Mouse (Mus musculus) liver, postnatal 0 days (tissue): Measurements from ENCODE around the gene Atp5d. TPM values are rescaled to one million over a fixed set of nuclear protein-coding genes. Genes with fewer than 3 reads are reported as not detected.

Experiments
- ATAC-seq: fragments of 200-750 bp; cut with Nextera tagmentation; 2 replicates; pipeline ENCODE4 v1.8.0; 2017; ENCODE audit warnings: mild to moderate bottlenecking, moderate library complexity
- DNase-seq: peaks from one replicate; pipeline ENCODE4 v3.0.0-alpha.2; 2016
- H3K27ac ChIP-seq: fragments of 300-500 bp; sonication (generic); 2 replicates; pipeline ENCODE4 v1.5.1; 2014; ENCODE audit warnings: antibody characterized with exemption, moderate library complexity, mild to moderate bottlenecking, low read depth
- H3K27me3 ChIP-seq: fragments of 300-500 bp; sonication (generic); 2 replicates; pipeline ENCODE4 v1.6.1; 2014; ENCODE audit warnings: low read length, control low read depth, mixed read lengths; ENCODE audit not compliant: insufficient read depth
- H3K36me3 ChIP-seq: fragments of 300-500 bp; sonication (generic); replicated peaks from 2 replicates; pipeline ENCODE4 v1.6.1; 2014; ENCODE audit warnings: mild to moderate bottlenecking, control low read depth, low read length, moderate library complexity, mixed read lengths; ENCODE audit not compliant: insufficient read depth
- H3K4me1 ChIP-seq: fragments of 300-500 bp; sonication (generic); 2 replicates; pipeline ENCODE4 v1.6.1; 2014; ENCODE audit warnings: antibody characterized with exemption, mild to moderate bottlenecking, control low read depth; ENCODE audit not compliant: insufficient read depth
- H3K4me2 ChIP-seq: fragments of 300-500 bp; sonication (generic); 2 replicates; pipeline ENCODE4 v1.6.1; 2014; ENCODE audit warnings: low read depth, mild to moderate bottlenecking, low read length, moderate library complexity, mixed read lengths
- H3K4me3 ChIP-seq: fragments of 300-500 bp; sonication (generic); 2 replicates; pipeline ENCODE4 v1.5.1; 2014; ENCODE audit warnings: low read depth, low read length
- H3K9ac ChIP-seq: fragments of 300-500 bp; sonication (generic); replicated peaks from 2 replicates; pipeline ENCODE4 v1.6.1; 2014; ENCODE audit warnings: mild to moderate bottlenecking, moderate library complexity
- H3K9me3 ChIP-seq: fragments of 300-500 bp; sonication (generic); 2 replicates; pipeline ENCODE4 v1.6.1; 2016; ENCODE audit warnings: mild to moderate bottlenecking, control low read depth, low read length, mixed read lengths
- CTCF ChIP-seq: sonication (generic); IDR thresholded peaks from 2 replicates; pipeline ENCODE4 v1.5.1; 2016; ENCODE audit warnings: antibody characterized with exemption, low read depth
- EP300 ChIP-seq: IDR thresholded peaks from 2 replicates; pipeline ENCODE4 v1.6.1; 2016; ENCODE audit warnings: antibody characterized with exemption, low read depth, mild to moderate bottlenecking
- WGBS: fragments of 180-500 bp; shearing (Covaris S2); extraction: QIAGEN DNeasy Blood & Tissue Kit; methylation state at CpG from one replicate; pipeline ENCODE4 v1.1.7; 2014; ENCODE audit not compliant: insufficient replicate concordance; 5-methylcytosine and 5-hydroxymethylcytosine counted together
- polyA plus RNA-seq: library from polyadenylated mRNA; unstranded; fragments of >200 nt; fragmentation: Nextera tagmentation; extraction: Ambion mirVana; gene quantifications from 2 replicates; pipeline ENCODE4 v1.2.1, GENCODE M21; 2015

Atp5d gene
- polyA plus RNA-seq, 1 experiment from 2014 or later, result 576 TPM

DNA sequence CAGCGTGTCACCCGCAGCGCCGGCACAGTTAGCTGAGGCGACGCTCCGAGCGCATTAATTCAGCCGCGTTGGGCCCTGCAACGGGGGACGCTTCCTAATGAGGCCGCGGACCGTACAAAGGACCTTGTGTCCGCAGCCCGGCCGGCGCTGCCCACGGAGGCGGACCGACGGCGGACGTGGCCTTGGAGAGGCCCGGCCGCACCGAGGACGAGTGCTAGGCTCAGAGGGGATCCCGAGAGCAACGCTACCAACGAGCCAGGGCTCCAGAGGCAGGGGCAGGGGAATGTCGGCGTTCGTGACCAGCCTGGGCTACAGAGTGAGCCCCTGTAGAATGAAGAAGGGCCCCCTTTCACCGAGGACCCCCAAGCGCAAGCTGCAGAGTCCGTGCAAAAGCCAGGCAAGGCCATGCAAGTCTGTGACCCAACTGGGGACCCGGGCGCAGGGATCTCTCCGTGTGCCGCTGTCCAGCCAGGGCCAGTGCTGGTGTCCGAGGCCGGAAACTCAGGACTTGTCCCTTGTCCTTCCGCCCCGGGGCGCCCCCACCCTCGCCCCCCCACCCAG lies 52.1 kb downstream of the Atp5d start:
- Histone ChIP-seq H3K27me3 (peaks cover 66% of the 10 kb centered on the region), H3K9ac (no peak overlapping the region)
- WGBS, result under 1% methylated on average over 43 of the region's 48 CpGs

DNA sequence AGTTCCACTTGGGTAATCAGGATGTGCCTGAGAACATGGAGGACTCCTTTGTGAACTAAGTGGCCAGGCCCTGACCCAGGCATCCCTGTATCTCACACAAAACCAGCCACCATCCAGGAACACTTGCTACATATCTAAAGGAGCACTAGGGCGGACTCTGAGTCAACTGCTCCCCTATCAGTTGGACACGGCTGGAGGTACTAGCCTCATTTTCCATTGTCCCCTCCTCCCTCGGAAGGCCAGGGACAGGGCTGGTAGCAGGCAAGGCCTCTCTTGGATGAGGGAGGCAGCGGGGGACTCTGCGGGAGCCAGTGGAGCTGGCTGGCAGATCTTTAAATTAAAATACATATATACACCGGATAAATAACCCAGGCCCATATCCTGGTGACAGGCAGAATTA lies 55.5 kb downstream of the Atp5d start:
- Histone ChIP-seq H3K9ac (no peak overlapping the region), H3K4me3 (no peak overlapping the region), H3K36me3 (no peaks in the 10 kb centered on the region), H3K27me3 (peaks cover 46% of the 10 kb centered on the region), H3K9me3 (no peaks in the 10 kb centered on the region), H3K4me2 (no peak overlapping the region), H3K27ac (no peak overlapping the region), H3K4me1 (peaks cover 7% of the 10 kb centered on the region; the same call in 1 of the 2 replicates)
- DNase-seq, result no peak
- TF ChIP-seq EP300 (no peak), CTCF (no peak)
- ATAC-seq, result no peak
- WGBS, result 77% methylated on average over 6 of the region's 6 CpGs

More for the DNA sequence above, 52.1 kb downstream of the Atp5d start:
- H3K36me3 ChIP-seq, result no peaks in the 10 kb centered on the region
- peak overlapping the region; percentile 65 for H3K4me2 ChIP-seq
- no peak for ATAC-seq
- no peaks in the 10 kb centered on the region for H3K9me3 ChIP-seq
- peak overlapping the region; percentile 27 for H3K4me3 ChIP-seq
- TF ChIP-seq CTCF (no peak), EP300 (no peak)
- peaks cover 7% of the 10 kb centered on the region; the same call in 1 of the 2 replicates for H3K4me1 ChIP-seq
- DNase-seq, result peak; percentile 48
- no peak overlapping the region for H3K27ac ChIP-seq

DNA sequence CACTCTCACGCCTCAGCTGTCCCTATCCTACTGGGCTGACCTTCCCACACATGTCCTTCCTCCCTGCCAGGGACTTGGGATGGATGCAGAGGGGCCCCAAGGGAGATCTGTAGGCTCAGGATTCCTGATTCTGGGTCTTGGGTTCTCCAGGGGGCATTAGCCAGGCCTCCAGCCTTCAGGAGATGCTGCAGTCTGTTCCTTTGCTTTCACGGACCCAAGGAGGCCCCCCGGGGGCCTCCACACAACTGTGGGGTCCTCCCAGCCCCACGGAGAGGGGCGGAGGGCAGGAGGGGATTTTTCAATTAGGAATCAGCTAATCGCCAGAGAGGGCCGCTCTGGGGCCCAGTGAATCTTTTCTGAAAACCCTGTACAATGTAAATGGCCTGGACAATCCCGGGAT lies 56.0 kb downstream of the Atp5d start:
- no peak for DNase-seq
- Histone ChIP-seq H3K4me1 (peaks cover 7% of the 10 kb centered on the region; the same call in 1 of the 2 replicates), H3K36me3 (no peaks in the 10 kb centered on the region), H3K9me3 (no peaks in the 10 kb centered on the region), H3K9ac (no peak overlapping the region), H3K27me3 (peaks cover 41% of the 10 kb centered on the region), H3K27ac (no peak overlapping the region), H3K4me2 (no peak overlapping the region), H3K4me3 (no peak overlapping the region)
- no peak for ATAC-seq
- TF ChIP-seq EP300, result no peak
- no peak for TF ChIP-seq CTCF
- WGBS, result 74% methylated on average over 8 of the region's 8 CpGs

Other genes with a start within 250 kb of the Atp5d start
- gene Cfd, start 247.8 kb upstream of the Atp5d start, polyA plus RNA-seq, result not detected in 2 replicates
- gene Med16, start 229.7 kb upstream of the Atp5d start, polyA plus RNA-seq, result 13.5 and 14.3 TPM in 2 replicates
- 4.6 TPM in 1 of 2 replicates, not detected in the other for gene Gm26602, start 227.8 kb upstream of the Atp5d start, polyA plus RNA-seq
- gene Kiss1r, start 221.7 kb upstream of the Atp5d start, polyA plus RNA-seq, result 0.18 and 0.34 TPM in 2 replicates
- 47.3 and 51.7 TPM in 2 replicates for gene R3hdm4, start 217.4 kb upstream of the Atp5d start, polyA plus RNA-seq
- gene Arid3a, start 211.6 kb upstream of the Atp5d start, polyA plus RNA-seq, result 4.5 and 5.5 TPM in 2 replicates
- gene Wdr18, start 178.5 kb upstream of the Atp5d start, polyA plus RNA-seq, result 40.7 and 41.2 TPM in 2 replicates
- 0.05 TPM in 1 of 2 replicates, not detected in the other for gene Grin3b, start 167.9 kb upstream of the Atp5d start, polyA plus RNA-seq
- 13.2 and 14.5 TPM in 2 replicates for gene Tmem259, start 154.3 kb upstream of the Atp5d start, polyA plus RNA-seq
- 40.7 and 42.8 TPM in 2 replicates for gene Cnn2, start 150.0 kb upstream of the Atp5d start, polyA plus RNA-seq
- gene Abca7, start 142.1 kb upstream of the Atp5d start, polyA plus RNA-seq, result 2.5 and 3.1 TPM in 2 replicates
- gene Arhgap45, start 122.0 kb upstream of the Atp5d start, polyA plus RNA-seq, result 12.1 and 14.2 TPM in 2 replicates
- 57.0 and 58.3 TPM in 2 replicates for gene Polr2e, start 98.8 kb upstream of the Atp5d start, polyA plus RNA-seq
- gene Gpx4, start 91.5 kb upstream of the Atp5d start, polyA plus RNA-seq, result 537 and 560 TPM in 2 replicates
- gene Sbno2, start 33.1 kb upstream of the Atp5d start, polyA plus RNA-seq, result 7.4 and 8.7 TPM in 2 replicates
- 9.1 and 11.2 TPM in 2 replicates for gene Stk11, start 22.8 kb upstream of the Atp5d start, polyA plus RNA-seq
- 0.11 and 0.18 TPM in 2 replicates for gene Cbarp, start 2.2 kb downstream of the Atp5d start, polyA plus RNA-seq
- 3.0 and 4.3 TPM in 2 replicates for gene Midn, start 9.6 kb downstream of the Atp5d start, polyA plus RNA-seq
- 87.0 and 93.3 TPM in 2 replicates for gene Cirbp, start 27.4 kb downstream of the Atp5d start, polyA plus RNA-seq
- 6.7 and 6.8 TPM in 2 replicates for gene 1600002K03Rik, start 34.3 kb downstream of the Atp5d start, polyA plus RNA-seq
- 0.15 and 0.18 TPM in 2 replicates for gene Efna2, start 40.9 kb downstream of the Atp5d start, polyA plus RNA-seq
- gene Mum1, start 87.8 kb downstream of the Atp5d start, polyA plus RNA-seq, result 9.8 and 13.3 TPM in 2 replicates
- gene Ndufs7, start 110.5 kb downstream of the Atp5d start, polyA plus RNA-seq, result 313 and 321 TPM in 2 replicates
- gene Gamt, start 122.4 kb downstream of the Atp5d start, polyA plus RNA-seq, result 93.9 and 101 TPM in 2 replicates
- 19.5 and 21.8 TPM in 2 replicates for gene Dazap1, start 122.9 kb downstream of the Atp5d start, polyA plus RNA-seq
- 453 and 466 TPM in 2 replicates for gene Rps15, start 153.8 kb downstream of the Atp5d start, polyA plus RNA-seq
- gene Apc2, start 157.3 kb downstream of the Atp5d start, polyA plus RNA-seq, result 0.05 and 0.20 TPM in 2 replicates
- gene 2310011J03Rik, start 181.9 kb downstream of the Atp5d start, polyA plus RNA-seq, result 25.5 and 27.4 TPM in 2 replicates
- 5.6 TPM in 2 replicates for gene Pcsk4, start 190.9 kb downstream of the Atp5d start, polyA plus RNA-seq
- gene Reep6, start 191.3 kb downstream of the Atp5d start, polyA plus RNA-seq, result 167 and 174 TPM in 2 replicates
- gene Adamtsl5, start 209.8 kb downstream of the Atp5d start, polyA plus RNA-seq, result 1.5 and 1.8 TPM in 2 replicates
- gene Plk5, start 217.8 kb downstream of the Atp5d start, polyA plus RNA-seq, result 0.08 and 0.20 TPM in 2 replicates
- 0.72 and 0.99 TPM in 2 replicates for gene Mex3d, start 249.0 kb downstream of the Atp5d start, polyA plus RNA-seq